Mouse (Mus musculus) C2C12 (cell line): Measurements from ENCODE around the gene Mob3b. TPM values are rescaled to one million over a fixed set of nuclear protein-coding genes. Genes with fewer than 3 reads are reported as not detected.

ENCODE experiments used
- H3K27me3 ChIP-seq: one replicate; pipeline ENCODE4 v1.6.1; 2011; ENCODE audit not compliant: control insufficient read depth, insufficient read depth, insufficient read length
- H3K36me3 ChIP-seq: one replicate; pipeline ENCODE4 v1.6.1; 2011; ENCODE audit not compliant: control insufficient read depth, insufficient read depth
- H3K4me3 ChIP-seq: one replicate; pipeline ENCODE4 v1.5.1; 2011; ENCODE audit warnings: mild to moderate bottlenecking, control low read depth; ENCODE audit not compliant: poor library complexity, insufficient read depth, severe bottlenecking
- H3K79me2 ChIP-seq: one replicate; pipeline ENCODE4 v1.6.1; 2011; ENCODE audit not compliant: control insufficient read depth, insufficient read depth
- H3K79me3 ChIP-seq: one replicate; pipeline ENCODE4 v1.6.1; 2011; ENCODE audit warnings: low read depth, control low read depth
- H3ac ChIP-seq: one replicate; pipeline ENCODE3; 2011; ENCODE audit warnings: low read depth; ENCODE audit not compliant: control insufficient read depth, insufficient read length
- CEBPB ChIP-seq: IDR thresholded peaks from one replicate; pipeline ENCODE4 v1.6.1; 2011; ENCODE audit warnings: low read depth, mild to moderate bottlenecking, control low read depth, moderate library complexity
- CTCF ChIP-seq: IDR thresholded peaks from one replicate; pipeline ENCODE4 v1.5.1; 2011; ENCODE audit not compliant: control insufficient read depth, insufficient read depth, insufficient read length
- FOSL1 ChIP-seq: IDR thresholded peaks from one replicate; pipeline ENCODE4 v1.8.0; 2011; ENCODE audit warnings: mild to moderate bottlenecking, low read length; ENCODE audit not compliant: poor library complexity, insufficient read depth, severe bottlenecking
- MAX ChIP-seq: IDR thresholded peaks from one replicate; pipeline ENCODE4 v1.6.1; 2011; ENCODE audit warnings: mild to moderate bottlenecking, control low read depth
- MYOD1 ChIP-seq: IDR thresholded peaks from one replicate; pipeline ENCODE4 v1.6.1; 2011; ENCODE audit warnings: low read depth; ENCODE audit not compliant: control insufficient read depth, insufficient read length
- MYOG ChIP-seq: IDR thresholded peaks from one replicate; pipeline ENCODE4 v1.6.1; 2011; ENCODE audit not compliant: control insufficient read depth, insufficient read length; ENCODE audit errors: extremely low read depth
- USF1 ChIP-seq: IDR thresholded peaks from one replicate; pipeline ENCODE4 v1.6.1; 2011; ENCODE audit warnings: low read depth, mild to moderate bottlenecking, control low read depth, moderate library complexity
- polyA plus RNA-seq: library from polyadenylated mRNA; unstranded; fragments of >200 nt; fragmentation: generic; extraction: Trizol; gene quantifications from one replicate; pipeline ENCODE4 v1.2.1, GENCODE M21; 2012; ENCODE audit warnings: missing spikeins

Mob3b gene
- polyA plus RNA-seq, 1 experiment = 0.18 TPM

DNA sequence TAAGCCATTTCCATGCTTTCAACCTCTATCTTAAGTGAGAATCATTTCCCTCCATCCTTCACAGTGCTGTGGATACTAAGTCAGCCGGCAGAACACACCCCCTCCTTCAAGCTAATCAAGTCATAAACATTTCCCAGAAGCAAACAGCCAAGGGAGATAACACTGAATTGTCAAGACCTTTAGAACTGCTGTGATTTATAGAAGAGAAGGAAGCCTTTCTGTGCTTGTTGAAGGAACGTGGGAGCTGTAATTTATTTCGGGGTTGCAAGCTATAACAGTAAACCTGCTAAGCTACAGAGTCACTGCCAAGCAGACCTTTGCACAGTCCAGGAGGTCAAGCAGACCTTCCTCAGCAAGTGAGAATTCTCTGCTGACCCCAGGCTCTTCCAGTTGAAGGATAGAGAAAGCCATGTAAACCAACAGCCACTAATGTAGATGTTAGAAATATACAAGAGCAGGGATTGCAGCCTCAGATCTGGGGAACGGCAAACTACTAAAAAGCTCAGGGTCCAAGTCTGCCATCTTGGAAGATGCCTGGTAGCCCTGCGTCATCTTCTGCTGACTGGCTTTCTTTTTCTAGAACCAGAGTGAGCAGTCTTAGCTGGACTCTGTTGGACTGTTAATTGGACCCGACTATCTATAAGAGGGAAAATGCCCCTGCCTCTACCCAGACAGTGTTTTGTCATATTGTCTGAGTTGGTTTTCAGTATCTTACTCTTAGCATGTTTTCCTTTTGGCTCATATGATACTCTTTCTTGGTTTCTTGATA is 104.9 kb downstream of the Mob3b start:
- H3K79me3 ChIP-seq = no peaks in the 10 kb centered on the region
- no peaks in the 10 kb centered on the region for H3K36me3 ChIP-seq
- H3K79me2 ChIP-seq = no peaks in the 10 kb centered on the region
- no peak overlapping the region for H3K4me3 ChIP-seq
- TF ChIP-seq MAX (no peak), CEBPB (no peak), MYOD1 (no peak), MYOG (no peak)
- H3K27me3 ChIP-seq = no peaks in the 10 kb centered on the region
- no peak overlapping the region for H3ac ChIP-seq

DNA sequence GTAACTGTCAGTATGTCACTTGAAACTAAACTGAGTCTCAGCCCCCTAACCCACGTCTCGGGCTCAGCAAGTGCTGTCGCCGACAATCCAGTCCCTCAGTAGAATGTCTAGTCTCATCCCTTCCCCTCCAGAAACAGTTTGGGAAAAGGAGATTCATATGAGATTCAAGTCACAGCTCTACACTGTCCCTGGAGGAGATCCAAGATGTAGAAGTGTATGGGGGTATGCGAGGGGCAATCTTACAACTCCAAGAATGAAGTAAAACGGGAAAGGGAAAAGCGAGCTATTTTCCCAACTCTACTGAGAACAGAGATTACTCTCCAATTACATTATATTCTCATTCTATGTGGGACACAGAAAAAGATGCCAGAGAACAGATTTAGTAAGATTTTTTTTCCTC is 106.1 kb downstream of the Mob3b start:
- Histone ChIP-seq H3K79me2 (no peaks in the 10 kb centered on the region), H3ac (no peak overlapping the region), H3K79me3 (no peaks in the 10 kb centered on the region), H3K27me3 (no peaks in the 10 kb centered on the region), H3K4me3 (no peak overlapping the region), H3K36me3 (no peaks in the 10 kb centered on the region)
- TF ChIP-seq FOSL1 = no peak
- no peak for TF ChIP-seq MYOD1
- TF ChIP-seq USF1 = no peak

DNA sequence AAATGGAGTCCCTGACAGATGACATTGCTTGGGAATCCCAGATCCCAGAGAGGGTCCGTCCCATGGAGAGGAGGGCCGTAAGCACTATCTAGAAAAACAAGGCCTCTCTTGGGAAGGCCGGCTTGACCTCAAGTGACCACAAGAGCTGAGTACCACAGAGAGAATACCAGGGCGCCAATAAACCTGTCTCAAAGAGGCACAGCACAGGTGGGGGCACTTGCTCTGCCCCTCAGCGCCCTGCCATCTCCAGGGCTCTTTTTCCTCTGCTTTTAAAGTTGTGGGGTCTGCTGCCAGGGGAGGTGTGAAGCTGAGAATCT is 107.6 kb downstream of the Mob3b start:
- H3K27me3 ChIP-seq = no peaks in the 10 kb centered on the region
- H3K4me3 ChIP-seq = no peak overlapping the region
- H3K36me3 ChIP-seq = no peaks in the 10 kb centered on the region
- TF ChIP-seq MYOG (no peak), USF1 (no peak), MYOD1 (no peak), MAX (no peak), CTCF (no peak), CEBPB (no peak), FOSL1 (no peak)
- H3K79me3 ChIP-seq = no peaks in the 10 kb centered on the region
- H3ac ChIP-seq = no peak overlapping the region
- H3K79me2 ChIP-seq = no peaks in the 10 kb centered on the region

GRCm38 (mm10) chr4:35049036-35049741 is 108.1 kb downstream of the Mob3b start:
- no peak overlapping the region for H3ac ChIP-seq
- H3K79me2 ChIP-seq = no peaks in the 10 kb centered on the region
- H3K27me3 ChIP-seq = no peaks in the 10 kb centered on the region
- no peaks in the 10 kb centered on the region for H3K79me3 ChIP-seq
- H3K4me3 ChIP-seq = no peak overlapping the region
- no peaks in the 10 kb centered on the region for H3K36me3 ChIP-seq
- TF ChIP-seq MAX (no peak), CTCF (no peak), CEBPB (no peak), USF1 (no peak), MYOD1 (no peak), MYOG (no peak), FOSL1 (no peak)

DNA sequence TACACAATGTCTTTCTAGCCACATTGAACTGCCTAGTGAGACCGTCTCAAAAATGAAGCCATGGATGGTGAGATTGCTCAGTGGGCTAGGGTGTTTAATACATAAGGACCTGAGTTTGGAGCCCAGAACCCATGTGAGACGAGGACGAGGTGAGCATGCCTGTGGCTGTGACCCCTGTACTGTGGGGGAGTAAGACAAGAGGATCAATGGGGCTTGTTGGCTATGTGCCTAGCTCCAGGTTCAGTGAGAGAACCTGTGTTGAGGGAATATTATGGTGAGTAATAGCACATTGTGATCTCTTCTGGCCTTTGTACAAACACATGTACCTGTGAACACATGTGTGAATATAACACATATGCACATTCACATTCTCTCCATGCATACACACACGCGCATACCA is 116.4 kb downstream of the Mob3b start:
- TF ChIP-seq MAX (no peak), MYOG (no peak), MYOD1 (no peak), USF1 (no peak), CTCF (no peak), CEBPB (no peak), FOSL1 (no peak)
- H3K4me3 ChIP-seq = no peak overlapping the region
- H3K36me3 ChIP-seq = no peaks in the 10 kb centered on the region
- H3K27me3 ChIP-seq = no peaks in the 10 kb centered on the region
- H3K79me2 ChIP-seq = no peaks in the 10 kb centered on the region
- no peak overlapping the region for H3ac ChIP-seq
- H3K79me3 ChIP-seq = no peaks in the 10 kb centered on the region
